Mouse (Mus musculus) CD8-positive naive resting alpha-beta T cell, adult 2 months (primary cell): ENCODE measurements at regions not wholly inside any gene's neighbourhood (a gene's known extent, or its start where the extent isn't known, plus 50 kb on each side); places are given as distances from the start of the nearest gene placed in this dataset.

Experiments used
- DNase-seq, 2 experiments: peaks; one replicate each; pipeline ENCODE4 v3.0.0; 2022; ENCODE audit warnings: low read depth in 2 of 2, low spot score in 2 of 2

GRCm38 (mm10) chr6:99945691-99946090, 219.5 kb upstream of the Prok2 start:
- no peak for DNase-seq

GRCm38 (mm10) chr6:99942958-99943357, 216.8 kb upstream of the Prok2 start:
- no peak for DNase-seq

- no peak for DNase-seq
Measured at GRCm38 (mm10) chr6:99940118-99940517, 213.9 kb upstream of the Prok2 start.

- no peak for DNase-seq
Measured at GRCm38 (mm10) chr6:99939382-99939781, 213.2 kb upstream of the Prok2 start.

GRCm38 (mm10) chr6:99938949-99939348, 212.8 kb upstream of the Prok2 start:
- DNase-seq: no peak

- DNase-seq: no peak
Measured at GRCm38 (mm10) chr6:99936716-99937115, 210.5 kb upstream of the Prok2 start.

GRCm38 (mm10) chr6:99935373-99935772, 209.2 kb upstream of the Prok2 start:
- DNase-seq: no peak

GRCm38 (mm10) chr6:99934394-99934793, 208.2 kb upstream of the Prok2 start:
- no peak for DNase-seq

GRCm38 (mm10) chr6:99933404-99933803, 207.2 kb upstream of the Prok2 start:
- DNase-seq: no peak

GRCm38 (mm10) chr6:99932923-99933322, 206.7 kb upstream of the Prok2 start:
- no peak for DNase-seq

- DNase-seq: no peak
Measured at GRCm38 (mm10) chr6:99932405-99932804, 206.2 kb upstream of the Prok2 start.

GRCm38 (mm10) chr6:99931588-99931987, 205.4 kb upstream of the Prok2 start:
- no peak for DNase-seq

- no peak for DNase-seq
Measured at GRCm38 (mm10) chr6:99930316-99930715, 204.1 kb upstream of the Prok2 start.

GRCm38 (mm10) chr6:99927933-99928555, 201.9 kb upstream of the Prok2 start:
- no peak for DNase-seq

- DNase-seq: no peak
Measured at GRCm38 (mm10) chr6:99924181-99924580, 198.0 kb upstream of the Prok2 start.

- no peak for DNase-seq
Measured at GRCm38 (mm10) chr6:99921966-99922365, 195.8 kb upstream of the Prok2 start.

- no peak for DNase-seq
Measured at GRCm38 (mm10) chr6:99919816-99920562, 193.8 kb upstream of the Prok2 start.

GRCm38 (mm10) chr6:99918351-99918750, 192.2 kb upstream of the Prok2 start:
- DNase-seq: no peak

GRCm38 (mm10) chr6:99909921-99910320, 183.7 kb upstream of the Prok2 start:
- DNase-seq: peak; percentile 44 to 48

- DNase-seq: no peak
Measured at GRCm38 (mm10) chr6:99909459-99909858, 183.3 kb upstream of the Prok2 start.

- DNase-seq: no peak
Measured at GRCm38 (mm10) chr6:99908066-99908465, 181.9 kb upstream of the Prok2 start.

GRCm38 (mm10) chr6:99905194-99905593, 179.0 kb upstream of the Prok2 start:
- DNase-seq: no peak

- no peak for DNase-seq
Measured at GRCm38 (mm10) chr6:99904607-99905006, 178.4 kb upstream of the Prok2 start.
